Mouse (Mus musculus): ENCODE results near the gene Ralb. TPM values are rescaled to one million over a fixed set of nuclear protein-coding genes. Genes with fewer than 3 reads are reported as not detected.

Gene Ralb
- total and polyA plus RNA-seq, 2 experiments from 2014 or later: 41.9 to 63.2 TPM

GRCm38 (mm10) chr1:119545671-119546070 is 41.1 kb upstream of the Ralb start:
- H3K9me3 ChIP-seq (ENCODE audit: low read length): no peaks in the 10 kb centered on the region
- no peak overlapping the region for H3K9ac ChIP-seq (replicated peaks; ENCODE audit: low read length, poor library complexity, severe bottlenecking)
- DNase-seq (ENCODE audit: low spot score): no peak
- no peak overlapping the region for H3K4me2 ChIP-seq (ENCODE audit: low read depth, low read length, poor library complexity, severe bottlenecking)
- no peaks in the 10 kb centered on the region for H3K4me1 ChIP-seq (ENCODE audit: insufficient read depth, low read length)
- H3K36me3 ChIP-seq (ENCODE audit: insufficient read depth, low read length): no peaks in the 10 kb centered on the region
- H3K4me3 ChIP-seq (ENCODE audit: low read depth, low read length): no peak overlapping the region
- H3K27me3 ChIP-seq (ENCODE audit: insufficient read depth, low read length): no peaks in the 10 kb centered on the region
- TF ChIP-seq CTCF (IDR thresholded peaks at IDR 0.05): no peak
- H3K27ac ChIP-seq (ENCODE audit: low read depth, low read length): no peak overlapping the region
- no peak for ATAC-seq (ENCODE audit: low FRiP score)
- 96% methylated on average over 4 of the region's 4 CpGs for WGBS

GRCm38 (mm10) chr1:119545164-119545563 is 40.6 kb upstream of the Ralb start:
- no peaks in the 10 kb centered on the region for H3K4me1 ChIP-seq (ENCODE audit: insufficient read depth, low read length)
- no peak for TF ChIP-seq CTCF (IDR thresholded peaks at IDR 0.05)
- 81% methylated on average over 2 of the region's 2 CpGs for whole genome bisulfite sequencing

GRCm38 (mm10) chr1:119544611-119545155 is 40.1 kb upstream of the Ralb start:
- no peak for TF ChIP-seq CTCF (IDR thresholded peaks at IDR 0.05)
- ATAC-seq (ENCODE audit: low FRiP score) (no peak), DNase-seq (ENCODE audit: low spot score) (no peak)
- H3K4me2 ChIP-seq (ENCODE audit: low read depth, low read length, poor library complexity, severe bottlenecking): no peak overlapping the region
- no peaks in the 10 kb centered on the region for H3K27me3 ChIP-seq (ENCODE audit: insufficient read depth, low read length)
- no peaks in the 10 kb centered on the region for H3K4me1 ChIP-seq (ENCODE audit: insufficient read depth, low read length)
- H3K4me3 ChIP-seq (ENCODE audit: low read depth, low read length): no peak overlapping the region
- no peaks in the 10 kb centered on the region for H3K9me3 ChIP-seq (ENCODE audit: low read length)
- H3K27ac ChIP-seq (ENCODE audit: low read depth, low read length): no peak overlapping the region
- H3K36me3 ChIP-seq (ENCODE audit: insufficient read depth, low read length): no peaks in the 10 kb centered on the region
- H3K9ac ChIP-seq (replicated peaks; ENCODE audit: low read length, poor library complexity, severe bottlenecking): no peak overlapping the region
- WGBS: 99% methylated on average over 5 of the region's 5 CpGs

More at GRCm38 (mm10) chr1:119545164-119545563, 40.6 kb upstream of the Ralb start:
- Histone ChIP-seq H3K27me3 (ENCODE audit: insufficient read depth, low read length) (no peaks in the 10 kb centered on the region), H3K9ac (replicated peaks; ENCODE audit: low read length, poor library complexity, severe bottlenecking) (no peak overlapping the region), H3K4me3 (ENCODE audit: low read depth, low read length) (no peak overlapping the region), H3K9me3 (ENCODE audit: low read length) (no peaks in the 10 kb centered on the region), H3K4me2 (ENCODE audit: low read depth, low read length, poor library complexity, severe bottlenecking) (no peak overlapping the region), H3K27ac (ENCODE audit: low read depth, low read length) (no peak overlapping the region), H3K36me3 (ENCODE audit: insufficient read depth, low read length) (no peaks in the 10 kb centered on the region)
- no peak for ATAC-seq (ENCODE audit: low FRiP score)
- DNase-seq (ENCODE audit: low spot score): no peak

- Histone ChIP-seq H3K4me3 (ENCODE audit: low read depth, low read length) (no peak overlapping the region), H3K4me2 (ENCODE audit: low read depth, low read length, poor library complexity, severe bottlenecking) (no peak overlapping the region), H3K4me1 (ENCODE audit: insufficient read depth, low read length) (no peaks in the 10 kb centered on the region), H3K27ac (ENCODE audit: low read depth, low read length) (no peak overlapping the region), H3K27me3 (ENCODE audit: insufficient read depth, low read length) (no peaks in the 10 kb centered on the region), H3K36me3 (ENCODE audit: insufficient read depth, low read length) (no peaks in the 10 kb centered on the region), H3K9me3 (ENCODE audit: low read length) (no peaks in the 10 kb centered on the region), H3K9ac (replicated peaks; ENCODE audit: low read length, poor library complexity, severe bottlenecking) (no peak overlapping the region)
- TF ChIP-seq CTCF (IDR thresholded peaks at IDR 0.05): no peak
- DNase-seq (ENCODE audit: low spot score) (no peak), ATAC-seq (ENCODE audit: low FRiP score) (no peak)
- WGBS: 93% methylated on average over 6 of the region's 6 CpGs
Observed at GRCm38 (mm10) chr1:119543316-119543715, 38.7 kb upstream of the Ralb start.

- Histone ChIP-seq H3K4me1 (ENCODE audit: insufficient read depth, low read length) (no peaks in the 10 kb centered on the region), H3K27ac (ENCODE audit: low read depth, low read length) (no peak overlapping the region), H3K36me3 (ENCODE audit: insufficient read depth, low read length) (no peaks in the 10 kb centered on the region), H3K9ac (replicated peaks; ENCODE audit: low read length, poor library complexity, severe bottlenecking) (no peak overlapping the region), H3K4me3 (ENCODE audit: low read depth, low read length) (no peak overlapping the region), H3K27me3 (ENCODE audit: insufficient read depth, low read length) (no peaks in the 10 kb centered on the region), H3K4me2 (ENCODE audit: low read depth, low read length, poor library complexity, severe bottlenecking) (no peak overlapping the region), H3K9me3 (ENCODE audit: low read length) (no peaks in the 10 kb centered on the region)
- ATAC-seq (ENCODE audit: low FRiP score) (no peak), DNase-seq (ENCODE audit: low spot score) (no peak)
- no peak for TF ChIP-seq CTCF (IDR thresholded peaks at IDR 0.05)
- WGBS: 82% methylated on average over 2 of the region's 3 CpGs
Observed at GRCm38 (mm10) chr1:119541570-119541969, 37.0 kb upstream of the Ralb start.

- 87% methylated on average over 9 of the region's 9 CpGs for WGBS
- no peaks in the 10 kb centered on the region for H3K9me3 ChIP-seq (ENCODE audit: low read length)
- no peak for TF ChIP-seq CTCF (IDR thresholded peaks at IDR 0.05)
- no peak overlapping the region for H3K4me3 ChIP-seq (ENCODE audit: low read depth, low read length)
- H3K27me3 ChIP-seq (ENCODE audit: insufficient read depth, low read length): no peaks in the 10 kb centered on the region
- no peak overlapping the region for H3K9ac ChIP-seq (replicated peaks; ENCODE audit: low read length, poor library complexity, severe bottlenecking)
- no peaks in the 10 kb centered on the region for H3K4me1 ChIP-seq (ENCODE audit: insufficient read depth, low read length)
- ATAC-seq (ENCODE audit: low FRiP score) (no peak), DNase-seq (ENCODE audit: low spot score) (no peak)
- no peak overlapping the region for H3K4me2 ChIP-seq (ENCODE audit: low read depth, low read length, poor library complexity, severe bottlenecking)
- no peak overlapping the region for H3K27ac ChIP-seq (ENCODE audit: low read depth, low read length)
- H3K36me3 ChIP-seq (ENCODE audit: insufficient read depth, low read length): no peaks in the 10 kb centered on the region
Observed at GRCm38 (mm10) chr1:119540836-119541557, 36.4 kb upstream of the Ralb start.
